Comparison of ENCODE assay signal across 9 mouse cellular contexts in genomic region chr4:33586615-33587451, GRCm38 (mm10).
DNase-seq lines count a peak whose midpoint lies in the region; ATAC-seq and TF ChIP-seq lines count a peak whose summit lies in the region.
"Had no signal": no experiment of that assay in that cellular context is flagged by ENCODE, and none has a peak within 500 bp of the region (broad histone marks: within the 10 kb centered on the region; RNA-seq: fewer than 3 reads in every experiment).

No protein-coding gene starts in this region.

- 0 out of 2 replicates have a peak overlapping the region, but pooled peaks have one; percentile 17 for H3K27ac ChIP-seq in ES-E14 (ENCODE audit: insufficient read depth, low read depth, low read length, poor library complexity, severe bottlenecking)
- peak overlapping the region; percentile 81 for H3K27ac ChIP-seq in embryonic facial prominence, embryonic 12.5 days
- no peak overlapping the region; the same call in 1 of the 2 replicates for H3K27ac ChIP-seq in heart, embryonic 12.5 days (ENCODE audit: poor library complexity, severe bottlenecking)
- no peak overlapping the region for H3K27ac ChIP-seq in liver, embryonic 13.5 days

- H3K9me3 ChIP-seq in ES-E14 (ENCODE audit: control insufficient read depth, insufficient read depth, low read depth, low read length), result no peaks in the 10 kb centered on the region
- H3K9me3 ChIP-seq in embryonic facial prominence, embryonic 12.5 days, result no peaks in the 10 kb centered on the region
- no peaks in the 10 kb centered on the region for H3K9me3 ChIP-seq in heart, embryonic 12.5 days (replicated peaks)
- no peaks in the 10 kb centered on the region for H3K9me3 ChIP-seq in liver, embryonic 13.5 days (replicated peaks)

- in situ Hi-C loops in ES-E14 (cut with MboI; ENCODE audit: low sequenced_read_pairs in 2 of 2, unreplicated experiment in 2 of 2), result no loop called here

- H3K9ac ChIP-seq in ES-E14 (ENCODE audit: insufficient read depth, low read depth, low read length, poor library complexity, severe bottlenecking), result no peak overlapping the region
- peak overlapping the region; percentile 15; the same call in 1 of the 2 replicates for H3K9ac ChIP-seq in embryonic facial prominence, embryonic 12.5 days
- peak overlapping the region; percentile 11; the same call in 1 of the 2 replicates for H3K9ac ChIP-seq in heart, embryonic 12.5 days
- no peak overlapping the region for H3K9ac ChIP-seq in liver, embryonic 13.5 days

- no peaks in the 10 kb centered on the region for H3K36me3 ChIP-seq in ES-E14 (ENCODE audit: control insufficient read depth, insufficient read depth, low read length, poor library complexity, severe bottlenecking)
- no peaks in the 10 kb centered on the region for H3K36me3 ChIP-seq in embryonic facial prominence, embryonic 12.5 days
- H3K36me3 ChIP-seq in heart, embryonic 12.5 days, result no peaks in the 10 kb centered on the region
- no peaks in the 10 kb centered on the region for H3K36me3 ChIP-seq in liver, embryonic 13.5 days

- H3K4me2 ChIP-seq in embryonic facial prominence, embryonic 12.5 days (replicated peaks), result peak overlapping the region; percentile 48
- H3K4me2 ChIP-seq in heart, embryonic 12.5 days, result peak overlapping the region; percentile 67
- H3K4me2 ChIP-seq in liver, embryonic 13.5 days, result peak overlapping the region; percentile 39

- peak; percentile 85 for ATAC-seq in embryonic facial prominence, embryonic 12.5 days (ENCODE audit: insufficient number of reproducible peaks, insufficient read depth, low FRiP score, low TSS enrichment)
- ATAC-seq in heart, embryonic 12.5 days (ENCODE audit: insufficient number of reproducible peaks, low FRiP score), result peak; percentile 67; the same call in 1 of the 2 replicates
- peak; percentile 77 for ATAC-seq in liver, embryonic 13.5 days (ENCODE audit: low read depth)
- no peak for ATAC-seq in erythroid progenitor cell, adult 5-6 weeks (replicated peaks; ENCODE audit: low FRiP score, poor library complexity, severe bottlenecking)

- H3K27me3 ChIP-seq in embryonic facial prominence, embryonic 12.5 days, result no peaks in the 10 kb centered on the region
- peaks cover 38% of the 10 kb centered on the region for H3K27me3 ChIP-seq in heart, embryonic 12.5 days (replicated peaks)
- H3K27me3 ChIP-seq in liver, embryonic 13.5 days, result no peaks in the 10 kb centered on the region

- H3K4me1 ChIP-seq in ES-E14 (ENCODE audit: control insufficient read depth in 2 of 2, insufficient read depth in 2 of 2, low read length in 2 of 2, poor library complexity in 1 of 2), result peaks cover 0 to 10% of the 10 kb centered on the region in 2 experiments; a peak in 2 of 4 replicates
- peaks cover 24% of the 10 kb centered on the region for H3K4me1 ChIP-seq in embryonic facial prominence, embryonic 12.5 days
- H3K4me1 ChIP-seq in heart, embryonic 12.5 days (replicated peaks), result peaks cover 26% of the 10 kb centered on the region
- peaks cover 14% of the 10 kb centered on the region for H3K4me1 ChIP-seq in liver, embryonic 13.5 days (replicated peaks)

- DNase-seq in 3134 (ENCODE audit: extremely low read depth, insufficient read length, low spot score), result peak; percentile 12
- DNase-seq in ES-E14 (ENCODE audit: low read depth, low spot score), result peak; percentile 38
- DNase-seq in kidney, adult 9 months, result peak; percentile 49
- DNase-seq in liver, embryonic 13.5 days, result peak; percentile 34
- peak; percentile 58 for DNase-seq in neural tube, embryonic 10.5 days (ENCODE audit: extremely low spot score, low spot score)

- WGBS in embryonic facial prominence, embryonic 12.5 days, result 7% methylated on average over 15 of the region's 15 CpGs
- WGBS in heart, embryonic 12.5 days, result 11% methylated on average over 15 of the region's 15 CpGs
- WGBS in liver, embryonic 13.5 days (ENCODE audit: insufficient replicate concordance), result 16% methylated on average over 15 of the region's 15 CpGs

- H3K4me3 ChIP-seq in ES-E14 (ENCODE audit: insufficient read depth in 1 of 2, low read depth in 1 of 2, low read length in 2 of 2, poor library complexity in 1 of 2, severe bottlenecking in 1 of 2), result no peak overlapping the region
- peak overlapping the region; percentile 25 for H3K4me3 ChIP-seq in embryonic facial prominence, embryonic 12.5 days
- peak overlapping the region; percentile 25 for H3K4me3 ChIP-seq in heart, embryonic 12.5 days
- peak overlapping the region; percentile 5; the same call in 1 of the 2 replicates for H3K4me3 ChIP-seq in liver, embryonic 13.5 days (replicated peaks)
- H3K4me3 ChIP-seq: erythroblast, embryonic 14.5 days had no signal

TF ChIP-seq in ES-E14, 5 proteins besides CTCF, POLR2A, EP300 and RAD21:
- TF ChIP-seq HCFC1 (IDR thresholded peaks at IDR 0.05; ENCODE audit: borderline replicate concordance, insufficient read depth, low read length) (no peak), CHD2 (IDR thresholded peaks at IDR 0.05; ENCODE audit: low read depth, low read length) (no peak), ZC3H11A (IDR thresholded peaks at IDR 0.05; ENCODE audit: borderline replicate concordance, low read depth, low read length) (no peak), ZNF384 (IDR thresholded peaks at IDR 0.05; ENCODE audit: low read depth, low read length) (no peak), MAFK (IDR thresholded peaks at IDR 0.05; ENCODE audit: insufficient read depth, low read depth, low read length) (no peak)

Comparison
In these comparisons a context has a peak if more than half of its experiments do, and no peak if none do; other contexts are left out.
1. H3K27ac ChIP-seq: peak in ES-E14 (single experiment) and embryonic facial prominence, embryonic 12.5 days (single experiment); none in heart, embryonic 12.5 days (single experiment) and liver, embryonic 13.5 days (single experiment).
2. H3K4me3 ChIP-seq: peak in embryonic facial prominence, embryonic 12.5 days (single experiment), heart, embryonic 12.5 days (single experiment) and liver, embryonic 13.5 days (single experiment); none in ES-E14 (0 of 2).
3. H3K9ac ChIP-seq: peak in embryonic facial prominence, embryonic 12.5 days (single experiment) and heart, embryonic 12.5 days (single experiment); none in ES-E14 (single experiment) and liver, embryonic 13.5 days (single experiment).
4. Peak in every context shown above with its lines, with median percentiles within 50 percentile points of each other: DNase-seq and H3K4me2 ChIP-seq.